Mouse (Mus musculus): ENCODE results near the gene Gsk3b. TPM values are rescaled to one million over a fixed set of nuclear protein-coding genes. Genes with fewer than 3 reads are reported as not detected.
"Not testable (repeated sequence)": the region's sequence is repeated elsewhere in the genome, so short reads cannot be mapped to it uniquely, and the experiment has no call there.

Gsk3b gene
- total RNA-seq, 1 experiment from 2014 or later, result 55.7 TPM

DNA sequence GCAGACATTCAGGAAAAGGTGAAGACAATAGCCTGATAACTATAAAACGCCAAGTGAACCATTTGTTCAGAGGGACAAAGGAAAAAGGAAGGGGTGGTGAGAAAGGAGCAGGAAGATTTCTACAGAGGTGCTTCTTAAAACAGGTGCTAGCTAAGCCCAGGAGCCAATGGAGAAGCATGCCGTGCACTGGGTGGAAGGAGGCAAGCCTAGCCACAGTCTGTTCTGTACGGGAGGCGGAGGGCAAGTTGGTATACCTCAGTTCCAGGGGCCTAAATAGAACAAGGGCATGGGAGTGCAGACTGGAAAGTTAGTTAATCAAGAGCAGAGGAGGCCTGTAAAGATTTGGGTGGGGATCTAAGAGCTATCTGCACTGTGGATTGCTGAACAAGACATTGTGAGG lies 3.8 kb downstream of the Gsk3b start:
- no peak for ATAC-seq (replicated peaks in 1 of 2; ENCODE audit: insufficient read depth in 1 of 2, low FRiP score in 2 of 2, low TSS enrichment in 1 of 2, low read depth in 1 of 2, poor library complexity in 2 of 2, severe bottlenecking in 2 of 2)

DNA sequence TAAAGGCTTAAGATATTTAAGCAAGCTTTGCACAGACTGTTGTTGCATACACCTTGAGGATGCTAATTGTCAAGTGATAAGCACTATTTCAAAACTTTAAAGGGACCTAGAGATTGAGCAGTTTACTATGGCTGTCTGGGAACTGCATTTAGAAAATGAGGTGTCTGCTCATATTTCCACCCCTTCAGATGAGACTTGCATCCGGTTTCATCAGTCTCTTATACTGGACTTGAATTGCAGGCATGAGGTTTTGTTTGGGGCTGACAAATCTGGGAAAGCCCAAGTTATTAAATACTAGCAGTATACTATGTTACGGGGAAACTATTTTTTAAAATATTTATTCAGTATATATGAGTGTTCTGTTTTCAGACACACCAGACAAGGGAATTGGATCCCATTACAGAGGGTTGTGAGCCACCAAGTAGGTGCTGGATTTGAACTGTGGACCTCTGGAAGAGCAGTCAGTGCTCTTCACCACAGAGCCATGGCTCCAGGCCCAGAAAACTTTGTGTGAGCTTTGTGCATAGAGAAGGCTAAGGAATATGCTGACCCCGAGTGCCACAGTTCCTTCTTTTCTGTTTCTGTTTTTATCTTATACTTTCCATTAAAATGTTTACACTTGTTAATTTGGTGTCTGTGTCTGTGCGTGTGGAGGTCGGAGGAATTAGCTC lies 6.5 kb downstream of the Gsk3b start:
- ATAC-seq (replicated peaks in 1 of 2; ENCODE audit: insufficient read depth in 1 of 2, low FRiP score in 2 of 2, low TSS enrichment in 1 of 2, low read depth in 1 of 2, poor library complexity in 2 of 2, severe bottlenecking in 2 of 2), result no peak

DNA sequence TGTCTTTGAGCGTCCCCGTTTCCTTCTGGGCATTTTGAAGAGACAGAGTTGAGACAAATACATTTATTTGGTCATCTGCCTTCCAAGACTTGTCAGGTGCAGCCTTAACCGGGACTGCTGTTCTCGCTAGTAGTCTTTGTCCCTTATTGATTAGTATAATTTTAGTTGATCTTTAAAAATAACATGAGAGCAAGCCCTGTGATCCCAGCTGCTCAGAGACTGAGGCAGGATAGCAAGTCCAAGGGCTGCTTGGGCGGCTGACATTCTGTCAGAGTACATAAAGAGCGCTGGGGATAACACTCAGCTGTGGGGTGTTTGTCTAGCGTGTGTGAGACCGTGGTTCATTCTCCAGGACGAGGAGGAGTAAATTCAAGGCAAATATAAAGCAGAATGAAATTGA lies 8.7 kb downstream of the Gsk3b start:
- ATAC-seq (replicated peaks in 1 of 2; ENCODE audit: insufficient read depth in 1 of 2, low FRiP score in 2 of 2, low TSS enrichment in 1 of 2, low read depth in 1 of 2, poor library complexity in 2 of 2, severe bottlenecking in 2 of 2), result no peak

DNA sequence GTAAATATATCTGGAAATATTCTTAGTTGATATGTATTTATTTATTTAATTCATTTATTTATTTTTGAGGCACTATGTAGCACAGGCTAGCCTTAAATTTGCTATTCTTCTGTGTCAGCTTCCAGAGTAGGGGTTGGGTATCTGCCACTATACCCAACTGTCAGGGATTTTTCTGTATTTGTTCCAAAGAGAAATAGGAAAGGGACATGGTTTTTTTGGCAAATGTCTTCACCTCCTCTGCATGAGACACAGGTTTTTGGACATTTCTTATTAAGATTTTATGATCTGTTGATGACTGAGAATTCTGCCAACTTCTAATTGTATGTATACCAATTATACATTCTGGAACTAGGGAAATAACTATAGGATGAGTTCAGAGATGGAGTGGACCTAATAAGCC lies 10.5 kb downstream of the Gsk3b start:
- ATAC-seq (replicated peaks in 1 of 2; ENCODE audit: insufficient read depth in 1 of 2, low FRiP score in 2 of 2, low TSS enrichment in 1 of 2, low read depth in 1 of 2, poor library complexity in 2 of 2, severe bottlenecking in 2 of 2), result no peak

DNA sequence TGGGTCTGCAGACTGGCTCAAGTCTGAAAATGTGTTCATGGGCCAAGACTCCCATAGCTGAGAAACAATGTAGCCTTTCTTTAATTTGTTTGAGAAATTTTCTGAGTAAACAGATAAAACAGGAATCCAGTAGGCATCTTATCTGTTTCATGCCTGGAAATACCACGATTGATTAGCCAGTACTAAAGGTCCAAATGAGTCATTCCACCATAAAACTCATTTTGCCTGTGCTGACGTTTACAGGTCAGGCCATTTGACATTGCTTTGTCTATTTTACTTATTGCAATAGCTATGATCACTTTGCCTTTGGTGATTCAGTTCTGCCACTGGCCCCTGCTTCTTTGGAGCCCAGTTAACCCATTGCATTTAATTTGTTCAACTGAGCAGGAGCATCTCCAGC lies 11.8 kb downstream of the Gsk3b start:
- ATAC-seq (replicated peaks in 1 of 2; ENCODE audit: insufficient read depth in 1 of 2, low FRiP score in 2 of 2, low TSS enrichment in 1 of 2, low read depth in 1 of 2, poor library complexity in 2 of 2, severe bottlenecking in 2 of 2), result no peak

DNA sequence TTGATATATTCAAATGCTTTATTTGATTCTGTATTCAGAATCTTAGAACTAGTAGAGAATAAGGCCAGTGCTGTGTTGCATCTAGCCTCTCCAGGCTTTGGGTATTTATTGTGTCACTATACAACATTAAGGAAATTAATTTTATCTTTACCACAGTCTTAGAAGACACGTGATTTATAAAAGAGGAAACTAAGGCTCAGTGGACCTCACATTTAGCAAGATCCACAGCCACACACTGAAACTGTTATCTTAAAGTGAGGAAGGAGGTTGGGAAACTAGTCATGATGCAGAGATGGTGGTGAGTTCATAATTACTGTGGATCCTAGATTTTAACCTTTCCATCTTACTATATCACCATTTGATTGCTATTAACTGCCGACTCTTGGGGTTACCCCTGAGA lies 16.7 kb downstream of the Gsk3b start:
- ATAC-seq (replicated peaks in 1 of 2; ENCODE audit: insufficient read depth in 1 of 2, low FRiP score in 2 of 2, low TSS enrichment in 1 of 2, low read depth in 1 of 2, poor library complexity in 2 of 2, severe bottlenecking in 2 of 2), result peak in 1 of 2 experiments; percentile 62; a peak in 1 of 4 replicates

DNA sequence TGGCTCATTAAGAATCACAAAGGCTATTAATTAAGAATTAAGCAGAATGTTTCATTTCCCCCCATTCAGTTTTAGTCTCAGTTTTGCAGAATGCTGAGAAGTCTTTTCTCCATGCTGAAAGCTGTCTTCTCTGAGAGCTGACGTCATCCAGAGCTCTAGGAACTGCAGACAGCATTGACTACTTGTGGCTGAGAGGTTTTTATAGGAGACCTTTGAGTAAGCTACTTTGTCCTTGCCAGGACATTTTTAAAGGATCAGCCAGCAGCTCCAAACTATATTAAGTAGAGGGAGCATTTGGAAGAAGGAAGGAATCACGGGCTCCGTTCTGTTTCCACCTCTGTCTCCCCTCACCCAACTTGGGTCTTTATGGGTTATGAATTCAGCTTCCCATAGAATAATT lies 17.7 kb downstream of the Gsk3b start:
- ATAC-seq (replicated peaks in 1 of 2; ENCODE audit: insufficient read depth in 1 of 2, low FRiP score in 2 of 2, low TSS enrichment in 1 of 2, low read depth in 1 of 2, poor library complexity in 2 of 2, severe bottlenecking in 2 of 2), result no peak

DNA sequence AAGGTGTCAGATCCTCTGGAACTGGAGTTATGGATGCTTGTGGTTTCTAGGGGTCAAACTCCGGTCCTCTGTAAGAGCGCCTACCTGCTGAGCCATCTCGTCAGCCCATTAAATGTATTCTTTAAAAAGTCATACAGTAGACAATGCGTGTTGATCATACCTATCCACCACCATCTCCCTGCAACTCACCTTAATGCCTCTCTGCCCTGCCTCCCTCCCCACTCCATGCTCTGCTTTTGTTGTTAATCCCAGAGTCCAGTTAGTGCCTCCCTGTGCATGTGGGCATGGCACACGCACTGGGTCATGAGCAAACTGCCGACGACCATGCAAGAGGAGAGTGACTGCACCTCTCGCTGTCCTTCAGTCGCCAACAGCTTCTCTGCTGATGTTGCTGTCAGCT lies 21.2 kb downstream of the Gsk3b start:
- ATAC-seq (replicated peaks in 1 of 2; ENCODE audit: insufficient read depth in 1 of 2, low FRiP score in 2 of 2, low TSS enrichment in 1 of 2, low read depth in 1 of 2, poor library complexity in 2 of 2, severe bottlenecking in 2 of 2), result no peak

DNA sequence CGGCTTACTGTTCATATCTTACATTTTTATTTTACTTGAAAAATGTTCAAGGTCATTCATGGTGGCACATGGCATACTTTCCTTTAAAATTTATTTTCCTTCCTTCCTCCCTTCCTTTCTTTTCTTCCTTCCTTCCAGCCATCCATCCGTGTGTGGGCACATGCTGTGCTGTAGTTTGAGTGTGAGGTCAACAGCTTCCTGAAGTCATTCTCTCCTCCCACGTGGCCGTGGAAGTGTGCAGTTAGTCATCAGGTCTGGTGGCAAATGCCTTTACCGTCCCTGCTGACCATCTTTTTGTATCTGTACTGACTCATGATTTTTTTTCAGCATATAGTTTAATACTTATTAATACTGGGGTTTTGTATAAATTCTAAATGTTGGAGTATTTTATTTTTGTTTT lies 21.8 kb downstream of the Gsk3b start:
- ATAC-seq (replicated peaks in 1 of 2; ENCODE audit: insufficient read depth in 1 of 2, low FRiP score in 2 of 2, low TSS enrichment in 1 of 2, low read depth in 1 of 2, poor library complexity in 2 of 2, severe bottlenecking in 2 of 2), result peak; percentile 64 to 67; a peak in 3 of 4 replicates

DNA sequence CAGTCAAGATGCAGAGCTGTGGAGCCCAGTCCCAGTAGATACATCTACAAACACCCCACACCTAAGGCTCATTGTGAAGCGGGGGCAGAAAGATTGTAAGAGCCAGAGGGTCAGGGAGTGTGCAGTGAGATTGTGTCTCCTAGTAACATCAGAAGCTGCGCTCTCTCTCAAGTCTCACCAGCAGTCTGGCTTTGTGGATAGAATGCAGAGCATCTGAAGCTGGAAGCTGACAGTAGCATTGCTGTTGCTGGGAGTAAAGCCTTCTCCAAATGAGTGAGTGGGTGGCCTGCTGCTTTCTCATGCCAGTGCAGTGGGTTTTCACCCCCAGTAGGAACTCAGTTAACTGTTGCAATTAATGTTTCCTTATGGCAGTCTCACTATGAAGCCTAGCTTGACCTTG lies 25.3 kb downstream of the Gsk3b start:
- no peak for ATAC-seq (replicated peaks in 1 of 2; ENCODE audit: insufficient read depth in 1 of 2, low FRiP score in 2 of 2, low TSS enrichment in 1 of 2, low read depth in 1 of 2, poor library complexity in 2 of 2, severe bottlenecking in 2 of 2)

DNA sequence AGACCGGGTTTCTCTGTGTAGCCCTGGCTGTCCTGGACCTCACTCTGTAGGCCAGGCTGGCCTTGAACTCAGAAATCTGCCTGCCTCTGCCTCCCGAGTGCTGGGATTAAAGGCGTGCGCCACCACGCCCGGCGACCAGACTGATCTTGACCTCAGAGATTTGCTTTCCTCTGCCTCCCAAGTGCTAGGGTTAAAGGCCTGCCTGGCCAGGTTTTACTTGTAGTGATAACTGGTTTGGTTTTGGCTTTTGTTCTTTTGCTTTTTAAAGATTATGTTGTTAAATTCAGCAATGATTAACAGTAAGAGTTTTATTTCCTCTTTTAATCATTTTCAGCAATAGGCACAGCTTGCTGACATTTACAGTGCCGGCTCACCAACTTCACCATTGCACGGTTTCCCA lies 29.1 kb downstream of the Gsk3b start:
- not testable (repeated sequence) for ATAC-seq (replicated peaks in 1 of 2; ENCODE audit: insufficient read depth in 1 of 2, low FRiP score in 2 of 2, low TSS enrichment in 1 of 2, low read depth in 1 of 2, poor library complexity in 2 of 2, severe bottlenecking in 2 of 2)

DNA sequence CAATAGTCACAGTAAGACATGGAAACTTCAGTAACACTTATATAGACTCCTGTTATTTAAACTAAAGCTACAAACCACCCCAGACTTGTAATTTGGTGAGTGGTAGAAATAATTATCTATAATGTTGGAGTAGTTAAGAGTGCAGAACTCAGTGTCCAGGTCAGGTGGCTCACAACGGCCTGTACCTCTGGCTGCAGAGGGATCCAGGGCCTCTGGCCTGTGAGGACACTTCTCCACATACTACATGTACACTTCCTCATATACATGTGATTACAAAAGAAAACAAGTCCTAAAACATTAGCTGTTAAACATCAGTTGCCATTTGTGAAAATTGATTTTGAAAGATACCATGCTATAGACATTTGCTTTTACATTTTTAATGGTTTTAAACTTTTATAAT lies 29.9 kb downstream of the Gsk3b start:
- ATAC-seq (replicated peaks in 1 of 2; ENCODE audit: insufficient read depth in 1 of 2, low FRiP score in 2 of 2, low TSS enrichment in 1 of 2, low read depth in 1 of 2, poor library complexity in 2 of 2, severe bottlenecking in 2 of 2), result no peak

DNA sequence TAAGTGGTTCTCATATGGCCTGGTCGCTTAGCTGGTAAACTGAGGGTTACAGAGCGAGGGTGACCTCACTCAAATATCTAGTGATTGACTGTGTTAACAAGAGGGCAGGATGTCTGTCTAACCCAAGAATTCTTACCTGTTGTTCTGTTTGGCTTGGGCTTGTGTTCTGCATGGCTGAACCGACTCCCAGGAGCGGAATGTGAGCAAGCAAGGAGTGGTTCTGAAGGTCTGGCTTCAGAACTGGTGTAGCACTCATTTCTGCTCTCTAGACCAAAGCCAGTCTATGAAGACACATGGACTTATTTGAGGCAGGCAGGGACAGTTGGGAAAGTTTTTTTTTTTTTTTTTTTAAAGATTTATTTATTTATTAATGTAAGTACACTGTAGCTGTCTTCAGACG lies 30.5 kb downstream of the Gsk3b start:
- ATAC-seq (replicated peaks in 1 of 2; ENCODE audit: insufficient read depth in 1 of 2, low FRiP score in 2 of 2, low TSS enrichment in 1 of 2, low read depth in 1 of 2, poor library complexity in 2 of 2, severe bottlenecking in 2 of 2), result no peak

DNA sequence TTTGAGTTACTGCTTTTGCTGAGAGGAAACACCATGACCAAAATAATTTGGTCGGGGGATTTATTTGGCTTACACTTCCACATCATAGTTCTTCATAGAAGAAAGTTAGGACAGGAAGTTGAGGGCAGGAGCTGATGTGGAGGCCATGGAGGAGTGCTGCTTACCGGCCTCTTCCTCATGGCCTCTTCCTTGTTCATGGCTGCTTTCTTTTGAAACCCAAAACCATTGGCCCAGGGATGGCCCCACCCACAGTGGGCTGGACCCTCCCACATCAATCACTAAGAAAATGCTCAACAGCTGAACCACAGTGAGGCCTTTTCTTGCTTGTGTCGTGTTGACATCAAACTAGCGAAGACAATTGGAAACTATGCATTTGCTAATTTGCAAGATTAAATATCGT lies 40.4 kb downstream of the Gsk3b start:
- ATAC-seq (replicated peaks in 1 of 2; ENCODE audit: insufficient read depth in 1 of 2, low FRiP score in 2 of 2, low TSS enrichment in 1 of 2, low read depth in 1 of 2, poor library complexity in 2 of 2, severe bottlenecking in 2 of 2), result no peak

DNA sequence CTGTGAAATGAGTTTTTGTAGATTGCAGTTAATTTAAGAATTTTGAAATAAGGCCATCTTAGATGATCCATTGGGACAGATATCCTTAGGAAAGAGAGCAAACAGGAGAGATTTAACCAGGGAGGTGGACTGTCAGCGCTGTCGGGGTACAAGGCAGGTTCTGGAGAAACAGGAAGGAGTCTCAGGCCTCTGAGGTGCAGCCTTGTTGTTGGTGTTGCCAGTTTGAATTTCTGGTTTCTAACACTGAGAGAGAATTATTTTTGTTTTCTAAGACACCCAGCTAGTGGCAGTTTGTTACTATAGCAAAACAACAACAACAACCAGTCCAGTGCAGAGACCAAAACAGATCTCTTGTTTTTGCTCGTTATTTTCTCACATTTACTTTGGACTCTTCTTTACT lies 42.2 kb downstream of the Gsk3b start:
- ATAC-seq (replicated peaks in 1 of 2; ENCODE audit: insufficient read depth in 1 of 2, low FRiP score in 2 of 2, low TSS enrichment in 1 of 2, low read depth in 1 of 2, poor library complexity in 2 of 2, severe bottlenecking in 2 of 2), result no peak

DNA sequence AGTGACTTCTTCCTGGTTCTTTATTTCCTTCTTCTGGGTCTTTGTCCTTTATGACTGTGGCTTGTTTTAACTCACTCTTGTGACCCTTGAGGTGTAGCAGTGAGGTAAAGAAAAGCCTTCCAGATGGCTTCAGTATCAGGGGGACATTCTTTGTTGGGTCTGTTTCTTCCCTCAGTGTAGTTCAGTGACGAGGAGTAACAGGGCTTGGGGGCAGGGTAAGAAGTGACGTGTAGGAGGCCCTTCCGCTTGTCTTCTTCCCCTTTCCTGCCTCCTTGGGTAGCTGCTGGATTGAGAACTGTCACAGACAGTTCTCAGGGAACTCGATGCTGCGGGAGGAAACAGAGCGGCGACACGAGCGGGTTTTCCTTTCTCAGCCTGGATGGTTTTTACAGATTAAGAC lies 43.0 kb downstream of the Gsk3b start:
- ATAC-seq (replicated peaks in 1 of 2; ENCODE audit: insufficient read depth in 1 of 2, low FRiP score in 2 of 2, low TSS enrichment in 1 of 2, low read depth in 1 of 2, poor library complexity in 2 of 2, severe bottlenecking in 2 of 2), result peak; percentile 96 to 99

DNA sequence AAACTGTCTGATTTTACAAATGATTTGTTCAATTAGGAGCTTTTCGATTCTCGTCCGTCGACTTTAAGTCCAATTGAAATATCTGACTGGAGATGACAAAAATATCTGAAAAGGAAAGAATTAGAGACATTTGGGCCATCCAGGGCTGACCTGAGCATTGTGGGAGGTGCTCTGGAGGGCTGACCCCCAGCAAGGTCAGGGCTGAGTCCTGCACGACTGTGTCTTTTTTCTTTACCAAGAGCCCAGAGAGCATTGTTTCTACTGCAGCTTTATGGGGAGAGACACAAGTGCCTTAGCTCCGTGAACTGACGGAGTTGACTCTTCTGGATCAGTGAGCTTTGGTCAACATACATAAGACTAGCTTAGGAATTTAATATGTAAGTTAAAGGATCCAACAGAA lies 43.4 kb downstream of the Gsk3b start:
- ATAC-seq (replicated peaks in 1 of 2; ENCODE audit: insufficient read depth in 1 of 2, low FRiP score in 2 of 2, low TSS enrichment in 1 of 2, low read depth in 1 of 2, poor library complexity in 2 of 2, severe bottlenecking in 2 of 2), result peak; percentile 23 to 26; a peak in 1 of 4 replicates

DNA sequence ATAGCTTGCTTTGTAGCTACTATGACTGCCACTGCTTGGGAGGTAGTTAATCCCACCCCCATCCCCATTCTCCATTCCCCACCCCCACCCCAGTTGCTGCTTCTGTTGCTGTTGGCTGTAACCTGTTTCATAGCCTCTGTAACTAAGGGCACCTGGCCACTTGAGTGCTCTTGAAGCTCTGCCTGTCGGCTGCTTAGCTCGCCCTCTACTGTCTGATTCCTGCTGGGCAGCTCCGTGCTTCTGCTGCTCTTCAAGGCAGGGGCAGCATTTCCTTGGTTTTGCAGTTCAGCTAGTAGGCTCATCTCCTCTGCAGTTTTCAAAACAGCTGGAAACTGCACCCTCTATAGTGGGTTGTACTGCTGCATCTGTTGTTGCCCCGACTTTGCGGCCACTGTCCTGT lies 48.5 kb downstream of the Gsk3b start:
- ATAC-seq (replicated peaks in 1 of 2; ENCODE audit: insufficient read depth in 1 of 2, low FRiP score in 2 of 2, low TSS enrichment in 1 of 2, low read depth in 1 of 2, poor library complexity in 2 of 2, severe bottlenecking in 2 of 2), result no peak

DNA sequence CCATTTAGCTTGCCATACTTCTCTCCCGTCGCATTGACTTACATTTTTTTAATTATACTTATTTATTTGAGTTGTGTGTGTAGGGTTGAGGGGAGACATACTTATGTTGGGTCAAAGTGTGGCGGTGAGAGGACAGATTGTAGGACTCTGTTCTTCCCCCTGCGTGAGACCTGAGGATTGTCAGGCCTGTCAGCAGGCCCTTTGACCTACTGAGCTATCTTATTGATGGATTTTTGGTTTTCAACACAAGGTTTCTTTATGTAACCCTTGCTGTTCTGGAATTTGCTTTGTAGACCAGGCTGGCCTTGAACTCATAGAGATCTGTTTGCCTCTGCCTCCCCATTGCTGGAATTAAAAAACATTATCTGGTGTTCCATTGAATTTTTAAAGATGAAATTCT lies 56.1 kb downstream of the Gsk3b start:
- ATAC-seq (replicated peaks in 1 of 2; ENCODE audit: insufficient read depth in 1 of 2, low FRiP score in 2 of 2, low TSS enrichment in 1 of 2, low read depth in 1 of 2, poor library complexity in 2 of 2, severe bottlenecking in 2 of 2), result no peak

DNA sequence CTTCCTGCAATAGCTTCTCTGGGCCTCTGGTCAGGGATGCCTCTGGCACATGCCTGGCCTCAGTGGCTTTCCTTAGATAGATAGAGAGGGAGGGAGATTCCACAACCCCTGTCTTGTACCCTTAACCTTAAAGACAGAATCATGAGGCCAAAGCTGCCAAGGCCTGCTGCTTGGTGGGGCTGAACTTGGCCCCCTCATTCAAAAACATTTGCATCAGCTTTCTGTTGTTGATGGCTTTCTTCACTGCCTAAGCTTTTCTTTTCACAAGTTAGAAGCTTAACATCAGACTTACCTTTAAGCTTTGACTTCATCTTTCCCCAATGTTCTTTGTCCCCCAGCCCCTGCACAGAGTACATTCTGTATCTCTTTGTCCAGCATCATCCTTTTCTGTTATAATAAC lies 61.8 kb downstream of the Gsk3b start:
- no peak for ATAC-seq (replicated peaks in 1 of 2; ENCODE audit: insufficient read depth in 1 of 2, low FRiP score in 2 of 2, low TSS enrichment in 1 of 2, low read depth in 1 of 2, poor library complexity in 2 of 2, severe bottlenecking in 2 of 2)

All from hematopoietic stem cell, adult 5-6 weeks (primary cell).